Mouse (Mus musculus): ENCODE measurements around the gene Ccdc43.
A peak's percentile ranks its signal among the peaks of the same experiment; 100 is the strongest.
"Not testable (repeated sequence)": the region's sequence is repeated elsewhere in the genome, so short reads cannot be mapped to it uniquely, and the experiment has no call there.

Ccdc43 gene

DNA sequence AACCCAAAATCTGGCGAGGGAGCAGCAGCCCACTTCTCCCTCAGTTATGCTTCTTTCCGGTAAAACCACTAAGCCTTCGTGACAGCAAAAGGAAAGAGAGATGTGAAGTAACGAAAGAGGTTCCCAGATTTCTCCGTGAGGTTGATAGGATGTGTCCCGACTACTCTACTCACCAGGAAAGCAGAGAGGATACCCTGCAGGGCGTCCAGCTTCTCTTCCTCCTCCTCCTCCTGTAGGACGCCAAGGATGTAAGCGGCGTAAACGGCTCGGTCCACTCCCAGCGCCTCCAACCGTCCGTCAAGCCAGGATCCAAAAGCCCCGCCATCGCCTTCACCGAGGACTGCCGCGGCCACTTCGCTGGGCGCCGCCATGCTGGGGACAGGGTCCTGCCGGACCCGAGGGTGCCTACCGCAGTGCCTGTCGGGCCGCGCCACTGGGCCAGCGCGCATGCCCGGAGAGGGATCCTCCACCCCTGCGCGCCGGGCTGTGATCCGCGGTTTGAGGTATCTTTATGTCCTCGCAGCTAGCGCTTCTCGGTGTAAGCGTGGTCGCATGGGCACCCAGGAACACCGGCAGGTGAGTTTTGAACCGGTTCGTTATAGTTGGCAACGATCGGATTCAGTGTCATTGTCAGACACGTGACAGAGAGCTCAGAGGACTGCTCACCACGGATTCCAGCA, at the start of gene Ccdc43:
Gene Ccdc43 (minus strand): TSS at position 445 of the 680 bp plus-strand sequence.
- peak; percentile 66 to 67 for DNase-seq

- no peak for DNase-seq
Measured at GRCm38 (mm10) chr11:102744746-102745145, 47.2 kb upstream of the Ccdc43 start.

DNA sequence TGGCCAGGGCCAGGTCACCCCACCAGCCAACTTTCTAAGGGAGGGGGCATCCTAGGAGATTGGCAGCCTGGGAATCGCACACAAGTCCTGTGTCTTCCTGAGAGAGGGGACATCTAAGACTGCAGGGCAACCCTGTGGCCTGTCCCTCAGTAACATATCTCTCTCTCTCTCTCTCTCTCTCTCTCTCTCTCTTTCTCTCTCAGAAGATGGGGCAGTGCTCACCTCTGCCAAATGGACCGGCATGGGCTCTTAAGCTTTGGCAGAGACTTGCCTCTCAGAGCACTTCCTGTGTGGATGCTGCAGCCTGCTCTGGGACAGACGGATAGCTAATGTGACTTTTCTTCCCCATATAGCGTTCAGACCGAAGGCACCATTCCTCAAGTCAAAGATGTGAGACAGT, 45.3 kb upstream of the Ccdc43 start:
- no peak for DNase-seq

DNA sequence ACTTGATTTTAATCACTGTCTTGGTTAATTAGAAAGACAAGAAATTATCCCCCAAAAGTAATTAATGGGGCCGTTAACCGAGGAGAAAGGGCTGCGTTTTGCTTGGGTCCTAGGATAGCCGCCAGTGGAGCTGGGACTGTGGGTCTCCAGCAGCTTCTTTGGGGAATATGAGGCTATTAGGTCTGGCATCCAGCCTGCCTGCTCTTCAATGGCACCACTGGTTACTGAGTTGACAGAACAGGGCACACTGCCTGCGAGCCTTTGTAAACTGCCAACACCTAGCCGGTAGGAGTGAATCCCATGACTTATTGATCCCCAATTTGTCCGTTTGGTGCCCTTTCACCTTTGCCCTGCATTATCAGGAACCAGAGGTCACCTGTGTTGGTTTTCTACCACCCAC, 44.5 kb upstream of the Ccdc43 start:
- DNase-seq = no peak

DNA sequence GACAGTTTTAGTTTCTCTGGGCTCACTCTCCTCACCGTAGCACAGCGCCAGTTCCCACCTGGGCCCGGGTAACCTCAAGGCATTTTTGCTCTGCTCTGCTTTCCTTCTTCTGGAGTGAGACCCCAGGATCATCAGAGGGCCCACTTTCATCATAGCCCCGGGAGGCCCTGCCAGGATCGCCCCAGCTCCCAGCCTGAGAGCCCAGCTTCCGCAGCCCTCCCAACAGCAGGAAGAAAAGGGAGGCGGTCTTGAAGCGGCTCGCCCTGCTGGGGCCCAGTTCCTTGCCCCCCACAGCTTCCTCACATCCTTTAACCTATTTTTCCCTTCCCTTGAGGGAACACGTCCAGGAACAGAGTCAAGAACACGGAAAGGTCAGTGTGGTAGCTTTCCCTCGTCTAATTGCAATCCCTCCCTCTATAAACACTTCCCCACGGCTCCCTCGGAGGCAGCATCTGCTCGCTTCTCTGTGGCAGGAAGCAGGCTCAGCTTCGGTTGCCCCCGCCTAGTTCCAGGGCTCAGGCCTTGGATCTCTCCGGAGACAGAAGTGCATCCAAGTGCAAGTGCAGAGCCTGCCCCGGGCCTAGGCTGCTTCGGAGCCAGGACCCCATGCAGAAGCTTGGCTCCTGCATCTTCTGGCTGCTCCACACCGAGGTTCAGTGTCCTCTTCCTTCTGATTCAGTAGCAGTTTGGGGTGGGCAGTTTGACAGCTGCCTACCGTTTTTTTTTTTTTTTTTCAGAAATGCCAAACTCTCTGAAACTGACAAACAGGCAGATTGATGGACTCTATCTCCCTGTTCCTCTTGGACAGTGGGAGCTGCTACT, 43.8 kb upstream of the Ccdc43 start:
- no peak for DNase-seq

DNA sequence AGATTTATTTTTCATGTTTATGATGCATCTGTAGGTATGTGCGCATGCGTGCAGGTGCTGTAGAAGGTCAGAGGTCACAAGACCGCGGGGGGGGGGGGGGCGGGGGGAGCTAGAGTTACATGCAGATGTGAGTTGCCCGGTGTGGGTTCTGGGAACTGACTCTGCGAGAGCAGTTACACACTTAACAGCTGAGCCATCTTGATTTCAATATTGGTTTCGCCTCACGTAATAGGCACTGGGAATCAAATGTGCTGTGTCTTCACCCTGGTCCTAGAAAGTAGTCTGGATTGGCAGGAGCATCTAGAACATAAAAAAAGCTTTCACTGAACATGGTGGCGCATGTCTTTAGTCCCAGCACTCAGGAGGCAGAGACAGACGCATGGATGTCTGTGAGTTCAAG, 43.1 kb upstream of the Ccdc43 start:
- no peak for DNase-seq

GRCm38 (mm10) chr11:102739278-102739966, 41.8 kb upstream of the Ccdc43 start:
- DNase-seq = peak; percentile 39 to 57

DNA sequence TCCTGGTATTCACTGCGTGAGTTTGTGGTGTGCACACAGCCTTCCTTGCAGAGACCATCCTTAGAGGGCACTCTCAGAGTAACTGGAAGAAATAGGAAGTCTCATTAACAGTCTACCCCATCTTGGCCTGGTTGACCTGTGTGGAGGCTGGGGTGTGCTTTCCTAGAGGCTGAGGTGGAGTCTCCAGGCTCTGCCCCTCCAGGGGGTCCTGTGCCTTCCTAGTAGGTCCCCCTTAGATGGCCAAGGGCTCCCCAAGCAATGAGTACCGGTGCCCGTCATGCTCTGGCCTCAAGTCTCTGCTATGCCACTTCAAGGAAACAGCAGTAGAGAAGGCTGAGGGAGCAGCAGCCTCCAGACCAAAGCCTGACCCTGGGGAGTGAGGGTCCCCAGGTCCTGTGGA, 40.5 kb upstream of the Ccdc43 start:
- DNase-seq = no peak

- DNase-seq = no peak
Measured at GRCm38 (mm10) chr11:102734961-102735360, 37.4 kb upstream of the Ccdc43 start.

DNA sequence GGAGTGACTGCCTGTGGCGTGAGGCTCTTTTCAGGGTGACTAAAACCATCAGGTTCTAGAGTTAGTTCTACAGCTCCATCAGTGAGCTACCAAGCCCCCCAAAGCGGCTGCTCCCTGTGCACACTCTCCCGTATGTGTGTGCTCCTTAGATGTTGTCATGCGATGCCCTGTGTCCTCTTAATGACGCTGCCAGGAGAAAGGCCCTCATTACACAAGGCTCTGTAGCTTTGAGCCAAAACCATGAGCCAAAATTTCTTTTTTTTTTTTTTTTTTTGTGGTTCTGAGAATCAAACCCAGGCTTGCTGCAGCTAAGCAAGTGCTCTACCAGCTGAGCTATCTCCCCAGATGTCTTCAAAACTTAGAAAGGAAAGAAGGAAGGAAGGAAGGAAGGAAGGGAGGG, 35.6 kb upstream of the Ccdc43 start:
- no peak for DNase-seq

DNA sequence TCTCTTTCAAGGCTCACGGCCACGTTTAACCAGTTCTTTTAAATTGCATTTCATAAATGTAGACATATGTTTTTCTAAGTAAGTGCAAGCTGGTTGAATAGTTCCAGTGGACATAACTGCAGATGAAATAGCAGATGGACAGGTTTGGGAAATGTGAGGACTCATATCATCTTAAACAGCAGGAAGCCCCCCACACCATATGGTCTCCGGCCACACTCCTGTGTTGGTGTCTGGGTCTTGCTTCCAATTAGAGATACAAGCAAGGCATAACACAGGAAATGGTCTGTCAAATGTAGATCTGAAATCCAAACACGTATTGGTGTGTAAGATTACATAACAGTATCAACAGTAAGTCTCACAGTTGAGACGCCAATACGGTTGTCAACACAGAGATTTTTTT, 33.8 kb upstream of the Ccdc43 start:
- DNase-seq = no peak

DNA sequence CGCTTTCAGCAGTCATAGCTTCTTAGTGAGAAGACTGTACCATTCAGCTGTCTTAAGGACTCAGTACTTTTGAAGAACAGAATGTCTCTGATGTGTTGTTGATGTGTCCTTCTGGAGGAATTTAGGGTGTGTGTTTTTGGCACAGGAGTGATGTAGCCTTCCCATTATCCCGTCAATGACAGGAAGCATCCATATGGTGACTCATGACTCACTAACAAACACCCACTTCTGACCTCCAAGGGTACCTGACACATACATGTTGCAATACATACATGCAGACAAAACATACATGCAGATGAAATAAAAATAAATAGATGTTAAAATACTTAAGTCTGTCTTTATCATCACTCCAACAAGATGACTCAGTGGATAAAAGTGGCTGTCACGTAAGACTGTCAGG, 32.3 kb upstream of the Ccdc43 start:
- no peak for DNase-seq

- DNase-seq = no peak
Measured at GRCm38 (mm10) chr11:102728614-102729013, 31.0 kb upstream of the Ccdc43 start.

DNA sequence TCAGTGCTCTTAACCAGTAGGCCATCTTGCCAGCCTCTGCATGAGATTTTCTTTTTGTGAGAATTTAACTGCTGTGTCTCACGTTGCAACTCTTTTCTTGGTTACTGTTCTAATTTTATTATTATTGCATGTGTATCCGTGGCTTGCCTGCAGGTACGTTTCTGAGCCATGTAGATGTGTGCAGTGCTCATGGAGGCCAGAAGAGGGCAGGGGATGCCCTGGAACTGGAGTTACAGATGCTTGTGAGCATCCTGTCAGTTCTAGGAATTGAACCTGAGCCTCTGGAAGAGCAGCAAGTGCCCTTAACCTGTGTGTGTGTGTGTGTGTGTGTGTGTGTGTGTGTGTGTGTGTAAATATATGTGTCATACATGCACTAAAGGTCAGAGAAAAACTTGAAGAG, 28.0 kb upstream of the Ccdc43 start:
- no peak for DNase-seq

DNA sequence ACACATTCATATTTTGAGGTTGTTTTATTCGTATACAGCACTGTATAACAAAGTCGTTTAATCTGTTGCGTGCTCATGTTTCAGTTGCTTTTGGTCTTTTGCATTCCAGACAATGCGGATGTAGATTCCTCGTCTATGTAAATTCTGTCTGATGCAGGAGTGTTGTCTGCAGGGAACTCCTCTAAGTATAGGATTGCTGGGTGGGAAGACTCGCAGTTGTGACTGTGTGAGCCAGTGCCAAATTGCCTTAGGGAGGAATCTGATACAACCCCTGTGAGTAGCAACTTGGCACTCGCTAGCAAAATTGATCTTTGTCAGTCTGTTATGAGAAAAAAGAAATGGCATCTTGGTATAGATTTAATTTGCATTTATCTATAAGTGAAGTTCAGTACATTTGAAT, 18.6 kb upstream of the Ccdc43 start:
- DNase-seq = no peak

- DNase-seq = not testable (repeated sequence)
Measured at GRCm38 (mm10) chr11:102714578-102714977, 17.0 kb upstream of the Ccdc43 start.

DNA sequence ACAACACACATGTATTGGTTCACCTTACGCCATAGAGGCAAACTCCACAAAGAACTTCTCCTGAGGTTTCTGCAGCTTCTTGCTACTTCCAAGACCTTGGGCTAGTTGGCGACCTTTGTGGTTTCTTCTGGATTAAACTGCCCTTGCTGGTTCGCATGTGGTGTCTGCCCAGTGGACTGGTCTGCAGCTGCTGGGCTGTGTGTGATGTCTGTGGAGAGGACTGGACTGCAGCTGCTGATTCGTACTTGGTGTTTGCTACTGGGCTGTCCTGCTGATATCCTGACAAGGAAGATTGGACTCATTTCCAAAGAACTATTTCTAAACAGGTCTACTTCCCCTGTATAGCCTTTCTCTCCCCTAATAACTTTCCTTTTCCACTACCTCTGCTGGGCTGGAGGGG, 14.8 kb upstream of the Ccdc43 start:
- DNase-seq = no peak

GRCm38 (mm10) chr11:102702206-102702605, 4.6 kb upstream of the Ccdc43 start:
- DNase-seq = not testable (repeated sequence)

DNA sequence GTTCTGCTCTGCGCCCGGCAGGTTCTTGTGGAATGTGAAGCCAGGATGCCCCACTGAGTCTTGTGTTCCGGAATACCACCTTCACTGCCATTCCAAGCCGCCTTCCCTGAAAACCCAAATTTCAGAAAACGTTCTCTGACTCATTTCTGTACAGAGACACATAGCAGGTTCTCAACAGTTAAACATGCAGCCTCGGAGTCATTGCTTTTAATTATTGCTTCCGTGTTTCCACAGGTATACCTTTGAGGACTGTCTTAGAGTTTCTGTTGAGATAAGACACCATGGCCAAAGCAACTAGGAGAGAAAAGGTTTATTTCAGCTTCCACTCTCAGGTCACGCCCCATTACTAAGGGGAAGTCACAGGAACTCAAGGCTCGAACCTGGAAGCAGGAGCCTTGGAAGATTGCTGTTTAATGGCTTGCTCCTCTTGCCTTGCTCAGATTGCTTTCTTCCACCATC, 465 bp upstream of the Ccdc43 start:
- DNase-seq = no peak

DNA sequence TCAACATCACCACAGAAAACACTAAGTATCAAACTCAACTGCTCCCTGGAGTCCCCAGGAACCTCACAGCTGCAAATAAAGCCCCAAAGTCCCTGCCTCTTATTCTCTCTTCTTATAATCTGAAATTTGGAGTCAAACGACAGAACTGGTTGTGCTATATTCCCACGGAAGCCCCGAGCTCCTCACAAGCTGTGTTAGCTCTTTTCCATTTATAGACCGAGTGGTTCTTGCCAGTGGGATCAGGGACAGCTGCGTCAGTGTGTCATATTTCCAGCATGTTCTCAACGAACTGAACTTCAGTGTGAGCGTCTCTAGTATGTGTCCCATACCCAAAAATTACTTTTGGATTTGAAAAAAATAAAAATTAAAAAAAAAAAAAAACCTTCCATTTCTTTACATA, 2.3 kb downstream of the Ccdc43 start:
- DNase-seq = no peak

- peak in 1 of 2 experiments; percentile 23 for DNase-seq
Measured at GRCm38 (mm10) chr11:102690162-102690561, 7.4 kb downstream of the Ccdc43 start.

DNA sequence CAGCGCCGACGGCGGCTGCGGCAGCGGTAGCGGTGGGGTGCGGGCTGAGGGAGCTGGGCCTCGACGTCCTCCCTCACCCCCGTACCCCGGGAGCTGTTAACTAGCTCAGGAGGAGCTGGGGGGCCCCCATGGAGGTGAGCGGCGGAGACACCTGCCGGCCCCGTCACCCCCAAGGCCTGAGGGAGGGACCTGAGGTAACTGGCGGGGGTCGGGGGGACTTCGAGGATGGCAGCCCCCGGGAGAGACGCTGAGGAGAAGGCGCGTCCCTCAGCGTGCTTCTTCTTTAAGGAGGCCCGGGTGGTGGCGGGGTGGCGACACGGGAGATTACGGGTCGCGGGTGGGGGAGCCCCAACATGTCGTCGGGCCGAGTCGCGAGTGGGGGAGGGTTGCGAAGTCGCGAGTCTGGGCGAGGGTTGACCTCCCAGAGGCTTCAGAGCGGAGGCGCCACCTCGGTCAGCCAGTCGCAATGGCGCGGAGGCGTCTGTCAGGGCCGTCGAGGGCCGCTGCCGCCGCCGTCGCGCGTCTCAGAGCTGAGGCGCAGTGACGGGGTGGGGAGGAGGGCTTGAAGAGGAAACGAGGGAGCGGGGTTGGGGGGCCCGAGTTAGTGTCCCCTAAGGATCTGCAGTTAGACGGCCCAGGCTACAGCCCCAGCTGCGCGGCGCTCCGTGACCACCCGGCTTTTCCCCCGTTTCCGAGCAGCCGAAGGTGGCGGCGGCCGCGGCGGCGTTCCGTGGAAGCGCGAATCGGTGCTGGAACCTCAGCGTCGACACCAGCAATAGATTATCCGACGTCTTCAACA, 31.7 kb downstream of the Ccdc43 start:
- DNase-seq = no peak

DNA sequence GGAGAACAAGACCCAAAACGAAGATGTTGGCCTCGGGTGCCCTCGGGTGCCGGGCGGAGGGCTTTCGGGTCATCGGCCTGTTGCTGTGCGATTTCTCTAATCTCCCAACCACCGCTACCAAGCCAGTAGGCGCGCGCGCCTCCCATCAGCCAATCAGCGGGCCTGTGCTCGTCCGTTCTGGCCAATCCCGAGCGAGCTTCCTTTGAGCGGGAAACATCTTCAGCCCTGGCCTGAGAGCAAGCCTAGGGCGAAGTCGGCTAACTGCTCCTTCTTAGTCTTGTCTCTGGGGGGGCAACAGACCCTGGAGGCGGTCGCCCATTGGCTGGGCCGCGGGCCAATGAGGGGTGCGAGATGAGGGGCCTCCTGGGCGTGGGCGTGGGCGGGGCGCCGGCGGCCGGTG, 32.4 kb downstream of the Ccdc43 start:
- DNase-seq = no peak
